Mouse (Mus musculus) ovary, postnatal 36 days (tissue): ENCODE data around the gene Ncmap.

Source experiments
- DNase-seq: peaks from one replicate; pipeline ENCODE4 v3.0.0; 2022; ENCODE audit warnings: low spot score, mixed read lengths

The Ncmap gene

DNA sequence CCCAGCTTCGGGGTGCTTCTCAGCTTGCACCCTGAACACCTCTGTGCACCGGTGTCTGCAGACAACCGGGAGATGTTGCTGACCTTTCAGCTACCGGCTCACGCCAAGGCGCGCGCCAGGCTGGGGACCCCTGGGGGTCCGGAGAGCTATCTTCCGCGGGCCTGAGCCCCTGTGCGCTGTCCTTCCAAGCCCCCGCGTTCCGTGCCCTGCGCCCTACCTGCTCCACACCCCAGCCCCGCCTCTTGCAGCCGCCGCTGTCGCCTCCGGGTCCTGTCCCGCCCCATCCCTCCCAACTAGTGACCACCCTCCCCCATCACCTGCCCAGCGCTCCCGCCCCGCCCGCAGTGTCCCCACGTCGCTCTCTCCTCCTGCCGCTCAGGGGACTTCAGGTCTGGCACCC is at the start of gene Ncmap:
Gene Ncmap, minus strand, starts transcription at position 237 of the 400 bp plus-strand sequence.
- no peak for DNase-seq

DNA sequence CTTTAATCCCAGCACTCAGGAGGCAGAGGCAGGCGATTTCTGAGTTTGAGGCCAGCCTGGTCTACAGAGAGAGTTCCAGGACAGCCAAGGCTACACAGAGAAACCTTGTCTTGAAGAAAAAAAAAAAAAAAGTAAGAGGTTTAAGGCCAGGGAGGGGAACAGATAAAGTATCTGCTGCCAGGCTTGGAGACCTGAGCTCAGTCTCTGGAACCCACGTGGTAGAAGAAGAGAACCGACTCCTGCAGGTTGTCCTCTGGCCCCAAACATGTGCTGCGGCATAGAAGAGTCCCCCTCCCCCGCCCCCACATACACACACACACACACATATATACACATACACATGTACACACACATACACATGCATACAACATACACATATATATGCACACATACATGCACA is 44.4 kb upstream of the Ncmap start:
- no peak for DNase-seq

DNA sequence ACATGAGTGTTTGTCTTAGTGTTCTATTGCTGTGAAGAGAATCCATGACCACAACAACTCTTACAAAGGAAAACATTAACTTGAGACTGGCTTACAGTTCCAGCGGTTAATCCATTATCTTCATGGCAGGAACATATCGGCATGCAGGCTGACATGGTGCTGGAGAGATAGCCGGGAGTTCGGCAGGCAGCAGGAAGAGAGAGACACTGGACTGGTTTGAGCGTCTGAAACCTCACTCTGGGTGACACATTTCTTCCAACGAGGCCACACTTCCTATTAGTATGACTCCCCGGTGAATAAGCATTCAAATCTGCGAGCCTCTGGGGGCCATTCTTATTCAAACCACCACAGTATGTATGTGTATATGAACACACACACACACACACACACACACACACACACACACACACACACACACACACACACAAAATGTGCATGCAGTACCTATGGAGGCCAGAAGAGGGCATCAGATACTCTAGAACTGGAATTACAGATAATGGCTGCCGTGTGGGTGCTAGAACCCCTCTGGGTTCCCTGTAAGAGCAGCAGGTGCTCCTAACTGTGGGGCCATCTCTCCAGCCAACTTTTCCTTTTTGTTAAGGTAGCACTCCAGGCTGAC is 42.0 kb upstream of the Ncmap start:
- DNase-seq: no peak

DNA sequence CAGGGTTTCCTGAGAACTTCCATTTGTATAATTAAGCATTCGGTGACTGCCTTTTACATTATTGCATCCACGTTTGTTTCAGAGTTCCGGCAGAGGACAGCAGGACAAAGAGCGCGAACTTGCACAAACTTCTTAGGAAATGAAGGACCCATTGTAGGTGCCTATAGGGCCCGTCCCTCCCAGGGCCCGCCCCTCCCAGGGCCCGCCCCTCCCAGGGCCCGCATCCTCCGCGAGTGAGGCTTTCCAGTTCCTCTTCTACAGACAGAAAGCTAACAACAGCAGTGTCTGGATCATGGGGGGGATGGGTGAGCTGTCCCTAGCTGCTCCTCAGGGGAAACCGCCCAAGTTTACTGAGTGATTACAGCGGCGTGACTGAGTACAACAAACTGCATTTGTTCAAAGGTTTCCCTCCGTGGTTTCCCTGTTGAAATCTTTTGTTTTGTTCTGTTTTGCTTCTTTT is 41.2 kb upstream of the Ncmap start:
- DNase-seq: peak; percentile 52

DNA sequence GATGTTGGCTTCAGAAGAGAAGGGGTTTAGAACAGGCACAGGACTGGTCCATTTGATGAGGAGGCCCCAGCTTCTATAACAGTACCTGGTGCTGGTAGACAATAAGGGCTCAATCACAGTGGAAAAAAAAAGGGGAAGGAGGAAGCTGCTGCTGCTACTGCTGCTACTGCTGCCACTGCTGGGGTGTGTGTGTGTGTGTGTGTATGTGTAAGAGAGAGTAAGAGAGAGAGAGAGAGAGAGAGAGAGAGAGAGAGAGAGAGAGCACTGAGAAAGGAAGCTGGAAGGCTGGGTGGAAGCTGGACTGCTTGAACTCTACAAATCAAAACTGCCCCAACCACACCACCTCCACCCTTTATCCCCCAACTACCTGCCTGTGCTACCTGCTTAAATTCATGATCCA is 39.9 kb upstream of the Ncmap start:
- no peak for DNase-seq

DNA sequence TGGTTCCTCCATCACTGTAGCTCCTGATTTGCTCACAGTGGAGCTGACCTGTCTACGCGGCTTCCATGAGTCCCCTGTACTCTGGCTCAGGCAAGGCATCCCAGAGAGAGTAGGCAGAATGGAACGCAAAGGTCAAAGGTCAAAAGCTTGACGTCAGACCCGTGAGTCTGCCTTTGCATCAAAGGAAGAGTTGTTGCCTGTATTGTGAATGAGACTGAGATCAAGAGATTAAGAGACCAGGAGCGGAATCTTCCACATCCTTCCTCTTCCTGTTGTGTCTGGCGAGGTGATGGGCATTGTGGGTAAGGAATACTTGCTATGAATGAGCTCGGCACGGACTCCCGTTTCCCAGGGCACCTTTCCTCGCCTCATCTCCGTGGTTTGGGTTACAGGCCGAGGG is 38.3 kb upstream of the Ncmap start:
- DNase-seq: no peak

DNA sequence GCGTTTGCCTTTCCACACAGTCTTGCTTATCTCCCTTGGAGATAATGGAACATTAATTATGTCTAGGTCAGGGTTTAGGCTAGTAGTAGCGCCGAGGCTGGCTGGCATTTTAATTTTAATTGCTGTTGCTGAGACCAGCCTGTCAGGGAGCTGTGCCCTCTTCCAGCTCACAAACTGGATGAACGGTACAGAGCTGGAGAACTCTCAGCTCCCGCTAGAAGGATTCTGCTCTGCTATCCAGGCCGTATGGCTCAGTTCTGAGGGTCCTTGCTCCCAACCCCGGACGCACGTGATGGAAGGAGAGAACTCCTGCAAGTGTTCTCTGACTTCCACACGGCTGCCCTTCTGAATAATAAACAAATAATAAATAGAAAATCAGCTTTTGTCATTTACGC is 36.4 kb upstream of the Ncmap start:
- no peak for DNase-seq

DNA sequence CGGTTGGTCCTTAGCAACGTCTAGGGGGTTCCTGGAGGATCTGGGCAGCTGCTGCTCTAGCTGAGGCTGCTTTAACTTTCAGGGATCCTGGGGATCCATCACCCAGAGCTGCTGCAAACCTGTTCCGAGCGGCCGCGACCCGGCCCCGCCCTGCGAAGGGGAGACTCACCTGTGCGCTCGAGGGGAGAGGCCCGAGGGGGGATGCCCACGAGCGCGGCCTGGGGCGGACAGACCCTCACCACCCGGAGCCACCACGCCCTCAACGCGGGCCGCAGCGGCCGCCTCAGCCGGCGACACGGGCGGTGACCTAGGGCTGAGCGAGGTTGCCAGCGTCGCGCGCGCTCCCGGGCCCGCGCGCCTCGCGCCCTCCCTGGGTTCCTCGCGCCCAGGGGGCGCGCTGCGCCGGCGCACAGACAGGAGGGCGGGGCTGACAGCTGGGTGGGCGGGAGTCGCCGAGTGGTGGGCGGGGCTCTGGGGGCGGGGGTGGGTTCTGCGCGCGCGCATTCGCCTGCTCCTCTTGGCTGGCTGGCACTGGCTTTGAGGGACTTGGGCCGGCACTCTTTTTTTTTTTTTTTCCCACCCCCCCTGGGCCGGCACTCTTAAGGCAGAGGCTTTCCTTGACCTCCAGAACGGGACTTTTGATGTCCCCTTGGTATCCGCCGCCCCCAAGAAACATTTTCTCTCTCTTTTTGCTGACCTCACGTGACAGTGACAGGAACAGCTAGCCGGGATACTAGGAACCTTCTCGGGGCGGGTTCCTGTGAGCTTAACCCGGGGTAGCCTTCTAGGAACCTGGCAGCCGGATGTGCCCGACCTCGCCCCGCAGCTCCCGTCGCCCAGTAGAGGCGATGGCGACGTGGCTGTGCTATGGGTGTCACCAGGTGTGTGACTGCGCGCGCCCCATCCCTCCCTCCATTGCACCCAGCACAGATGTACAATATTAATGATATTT is 35.7 kb upstream of the Ncmap start, which contains the start of gene Rcan3:
Gene Rcan3, minus strand, starts transcription at position 411 of the 952 bp plus-strand sequence.
- DNase-seq: peak; percentile 82

DNA sequence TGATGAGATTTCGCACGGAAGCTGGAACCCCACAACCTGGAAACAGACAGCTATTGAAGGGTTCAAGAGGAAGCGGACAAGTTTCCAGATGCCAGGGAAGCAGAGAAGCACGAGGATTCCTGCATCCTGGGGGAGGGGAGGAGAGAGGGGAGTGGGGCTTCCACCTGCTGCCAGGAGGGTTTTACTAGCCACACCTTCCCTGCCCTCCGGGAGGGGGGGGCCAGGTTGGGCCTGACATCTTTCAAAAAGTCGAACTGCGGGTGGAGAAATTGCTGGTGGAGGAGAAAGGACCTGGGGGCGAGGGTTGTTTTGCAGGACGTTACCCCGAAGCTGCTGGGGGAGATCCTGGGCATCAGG is 35.0 kb upstream of the Ncmap start:
- DNase-seq: no peak

DNA sequence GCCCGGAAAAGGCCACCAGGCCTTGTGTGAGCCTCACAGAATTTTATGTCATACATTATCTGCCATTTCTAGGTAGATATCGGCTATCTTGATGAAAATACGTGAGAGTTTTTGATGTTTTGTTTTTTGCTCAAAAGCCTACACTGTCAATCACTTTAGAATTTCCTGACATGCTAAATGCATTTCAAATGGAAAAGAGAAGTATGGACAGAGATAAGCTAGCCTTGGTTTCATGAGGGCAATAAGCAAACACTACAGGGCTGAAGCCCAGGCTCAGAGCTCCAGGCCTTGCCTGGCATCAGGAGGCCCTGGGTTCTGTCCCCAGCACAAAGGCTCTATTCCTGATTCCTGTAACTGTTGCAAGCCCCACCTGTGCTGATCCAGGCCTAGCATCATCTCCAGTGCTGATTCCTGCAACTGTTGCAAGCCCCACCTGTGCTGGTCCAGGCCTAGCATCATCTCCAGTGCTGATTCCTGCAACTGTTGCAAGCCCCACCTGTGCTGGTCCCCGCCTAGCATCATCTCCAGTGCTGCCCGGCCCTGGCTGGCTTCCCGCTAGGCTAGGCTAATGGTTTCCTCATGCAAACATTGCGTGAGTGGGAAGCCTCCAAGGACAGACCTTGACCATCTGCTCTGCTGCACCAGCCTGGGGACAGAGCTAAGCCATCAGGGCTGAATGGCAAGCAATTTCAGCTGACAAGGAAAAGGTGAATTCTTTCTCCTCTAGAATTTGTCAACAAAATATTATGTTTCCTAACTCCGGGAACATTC is 32.1 kb upstream of the Ncmap start:
- no peak for DNase-seq

DNA sequence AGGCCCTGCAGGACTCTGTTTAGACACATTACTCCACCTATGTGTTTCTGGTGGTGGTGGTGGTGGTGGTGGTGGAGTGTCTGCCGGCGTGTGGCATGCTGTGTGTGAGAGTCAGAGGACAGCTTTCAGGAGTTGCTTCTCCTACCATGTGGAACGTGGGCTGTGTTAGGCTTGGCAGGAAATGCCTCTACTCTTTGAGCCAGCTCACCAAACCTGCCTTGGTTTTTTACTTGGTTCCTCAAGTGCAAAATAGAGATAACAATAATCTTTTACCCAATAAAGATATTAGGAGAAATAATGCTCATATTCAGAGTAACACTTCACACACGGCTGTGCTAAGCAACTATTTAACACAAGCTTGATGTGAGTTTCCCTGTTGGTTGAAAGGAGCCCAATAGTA is 31.4 kb upstream of the Ncmap start:
- DNase-seq: no peak

DNA sequence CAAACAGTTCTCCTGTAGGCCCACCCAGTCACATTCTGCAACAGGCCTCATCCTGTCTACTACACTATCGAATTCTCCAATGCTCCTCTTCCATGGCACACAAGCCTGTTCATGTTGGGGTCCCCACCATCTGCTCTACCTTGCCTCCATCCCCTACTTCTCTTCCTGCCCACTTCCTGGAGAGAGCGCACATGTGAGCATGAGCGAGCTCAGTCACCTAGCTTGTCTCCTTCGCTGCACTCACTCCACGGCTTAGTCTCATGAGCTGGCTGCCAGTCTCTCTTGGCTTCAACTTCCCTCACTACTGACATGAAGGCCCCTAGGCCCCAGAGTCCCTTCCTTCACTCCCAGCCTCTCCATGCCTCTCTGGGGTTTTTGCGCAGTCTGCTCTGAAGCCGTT is 28.6 kb upstream of the Ncmap start:
- no peak for DNase-seq

DNA sequence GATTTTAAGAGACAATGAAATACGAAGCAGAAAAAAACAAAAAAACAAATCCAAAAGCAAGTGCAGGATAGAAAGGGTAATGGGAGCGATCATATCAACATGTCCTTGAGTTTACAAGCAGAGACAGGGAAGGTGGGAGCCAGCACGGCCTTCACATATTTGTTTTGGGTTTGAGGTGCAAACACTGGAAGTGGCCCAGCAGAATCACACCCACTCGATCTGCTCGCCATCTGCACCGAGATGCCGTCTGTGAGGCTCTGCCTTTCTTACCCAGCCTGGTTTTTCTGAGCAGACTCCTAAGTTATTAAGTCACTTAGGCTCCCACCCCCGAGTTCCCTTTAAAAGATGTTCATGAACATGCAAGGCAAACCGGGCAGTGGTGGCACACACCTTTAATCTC is 27.6 kb upstream of the Ncmap start:
- peak; percentile 28 for DNase-seq

DNA sequence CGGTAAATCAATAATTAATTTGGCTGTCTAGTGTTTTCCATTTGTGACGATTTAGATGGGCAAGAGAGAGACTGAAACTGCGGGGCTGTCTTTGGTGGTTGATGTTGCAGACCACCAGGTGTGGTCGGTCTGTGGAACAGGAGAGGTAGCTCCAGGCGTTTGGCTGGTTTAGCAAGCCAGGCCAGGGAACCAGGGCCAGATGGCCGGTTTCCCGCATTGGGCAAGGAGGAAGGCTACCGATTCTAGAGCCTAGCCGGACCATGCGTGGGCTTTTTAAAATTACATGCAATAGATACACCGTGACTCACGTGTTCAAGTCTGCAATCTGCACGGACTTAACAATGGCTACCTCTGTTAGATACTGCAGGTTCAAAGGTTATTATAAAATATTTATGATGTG is 22.9 kb upstream of the Ncmap start:
- DNase-seq: no peak

DNA sequence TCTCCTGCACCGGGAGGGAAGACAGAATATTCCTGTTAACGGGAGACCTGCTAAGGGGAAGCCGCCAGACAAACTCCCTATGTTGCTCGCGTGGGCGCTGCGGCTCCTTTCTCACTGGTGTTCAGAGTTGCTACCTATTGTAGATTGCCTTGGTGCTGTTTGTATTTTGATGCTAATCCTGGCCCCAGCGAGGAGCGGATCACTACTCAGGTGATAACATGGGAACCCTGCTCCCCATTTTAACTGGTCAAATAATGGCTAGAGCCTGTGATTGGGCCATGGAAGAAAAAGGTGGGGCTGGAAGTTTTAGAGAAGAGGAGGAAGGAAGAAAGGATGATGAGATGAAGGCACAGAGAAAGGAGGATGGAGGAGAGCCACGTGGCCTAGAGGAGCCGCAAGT is 22.4 kb upstream of the Ncmap start:
- no peak for DNase-seq

DNA sequence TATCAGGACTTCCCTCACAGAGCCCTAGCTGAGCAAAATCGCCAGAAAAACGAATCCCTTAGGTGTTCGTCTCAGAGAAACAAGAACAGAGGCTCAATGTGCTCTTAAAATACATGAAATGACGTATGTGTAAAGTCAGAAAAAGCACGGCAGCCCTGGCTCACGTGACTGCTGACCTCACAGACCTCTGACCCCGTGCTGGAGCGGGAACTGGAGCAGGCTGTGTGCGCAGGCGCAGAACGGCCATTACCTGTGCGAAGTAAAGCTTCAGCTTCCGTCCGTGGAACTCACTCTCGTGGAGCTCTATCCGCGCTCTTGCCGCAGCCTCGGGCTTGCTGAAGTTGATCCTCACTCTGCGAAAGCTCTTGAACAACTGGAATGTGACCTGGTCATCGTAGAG is 22.0 kb upstream of the Ncmap start:
- no peak for DNase-seq

DNA sequence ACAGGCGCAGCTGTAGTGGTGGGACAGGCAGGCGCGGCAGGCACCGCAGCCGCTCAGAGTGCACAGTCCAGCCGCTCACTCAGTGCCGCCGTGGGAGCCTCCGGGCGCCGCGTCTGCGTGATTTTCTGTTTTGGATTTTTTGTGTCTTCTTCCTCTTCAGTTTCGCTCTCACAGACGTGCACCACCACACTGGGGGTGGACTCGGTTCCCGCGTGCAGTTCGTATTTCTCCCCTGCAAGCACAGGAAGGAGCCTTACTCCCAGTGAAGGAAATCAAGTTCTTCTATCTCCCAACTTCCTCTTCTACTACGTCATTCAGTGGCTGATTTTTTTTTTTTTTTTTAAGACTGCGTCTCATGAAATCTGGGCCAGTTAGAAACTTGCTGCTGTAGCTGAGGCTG is 18.3 kb upstream of the Ncmap start:
- no peak for DNase-seq

DNA sequence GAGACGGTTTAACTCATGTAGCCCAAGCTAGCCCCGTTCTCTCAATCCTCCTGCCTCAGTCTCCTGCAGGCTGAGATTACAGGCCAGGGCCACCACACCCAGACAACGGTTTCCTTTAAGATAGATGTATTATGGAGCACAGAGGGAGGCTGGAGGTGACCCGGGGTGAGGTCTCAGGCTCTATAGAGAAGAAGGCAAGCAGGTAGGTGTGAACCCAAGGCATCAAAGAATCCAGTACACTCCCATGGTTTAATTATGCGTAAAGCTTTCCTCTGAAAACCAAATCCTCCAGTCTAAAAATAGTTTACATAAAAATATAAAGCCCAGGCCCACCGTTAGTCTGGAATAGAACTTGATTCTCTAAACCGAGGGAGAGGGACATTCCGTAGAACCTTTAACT is 15.5 kb upstream of the Ncmap start:
- DNase-seq: no peak

DNA sequence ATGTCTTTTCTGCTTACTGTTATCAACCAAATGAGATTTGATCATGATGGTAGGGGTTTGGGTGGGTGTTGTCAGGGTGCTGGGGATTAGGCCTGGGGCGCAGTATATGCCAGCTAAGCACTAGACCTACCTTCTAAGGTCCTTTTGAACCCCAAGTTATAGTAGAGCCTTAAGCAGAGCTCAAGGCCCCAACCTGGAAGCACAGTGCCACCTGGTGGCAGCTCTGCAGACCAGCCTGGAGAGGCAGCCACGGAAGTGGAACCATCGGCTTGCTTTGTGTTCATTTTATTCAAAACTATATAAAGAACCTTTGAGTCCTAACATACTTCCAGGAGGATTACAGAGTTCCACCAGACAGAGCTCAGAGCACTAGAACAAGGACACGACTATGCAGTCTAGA is 13.6 kb upstream of the Ncmap start:
- peak; percentile 59 for DNase-seq

DNA sequence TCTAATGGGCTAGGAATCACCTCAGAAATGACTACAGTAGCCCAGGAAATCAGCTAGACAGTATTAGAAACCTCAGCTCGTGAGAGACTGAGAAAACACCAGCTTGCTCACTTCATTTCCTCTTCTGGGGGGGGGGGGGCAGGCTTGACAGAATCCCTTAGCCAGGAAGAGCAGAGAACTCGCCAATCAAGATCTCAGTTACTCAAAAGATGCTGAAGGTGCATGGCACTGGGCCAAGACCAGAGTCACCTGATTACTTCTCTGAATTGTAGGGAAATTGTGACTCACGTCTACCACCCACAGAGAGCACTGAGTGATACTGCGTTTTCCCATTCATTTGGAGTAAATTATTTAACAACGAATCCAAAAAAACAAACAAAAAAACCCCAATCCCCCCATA is 8.2 kb upstream of the Ncmap start:
- DNase-seq: no peak

DNA sequence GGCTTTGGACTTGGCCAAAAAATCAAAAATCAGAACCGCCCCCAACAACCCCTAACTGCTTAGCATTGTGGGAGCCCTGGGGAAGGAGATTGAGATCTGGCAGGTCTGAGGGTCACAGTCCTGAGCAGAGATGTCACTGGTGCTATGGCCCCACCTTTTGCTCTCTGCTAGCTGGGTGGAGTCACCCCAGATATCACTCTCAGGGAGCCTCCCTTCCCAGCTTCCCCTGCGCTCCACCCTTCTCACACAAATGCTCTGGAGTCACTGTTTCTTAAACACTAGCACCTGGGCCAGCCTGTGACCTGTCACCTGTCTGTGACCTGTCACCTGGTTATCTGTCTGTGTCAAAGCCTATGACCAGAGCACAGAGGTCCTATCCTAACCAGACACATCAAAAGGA is 6.9 kb upstream of the Ncmap start:
- DNase-seq: no peak

DNA sequence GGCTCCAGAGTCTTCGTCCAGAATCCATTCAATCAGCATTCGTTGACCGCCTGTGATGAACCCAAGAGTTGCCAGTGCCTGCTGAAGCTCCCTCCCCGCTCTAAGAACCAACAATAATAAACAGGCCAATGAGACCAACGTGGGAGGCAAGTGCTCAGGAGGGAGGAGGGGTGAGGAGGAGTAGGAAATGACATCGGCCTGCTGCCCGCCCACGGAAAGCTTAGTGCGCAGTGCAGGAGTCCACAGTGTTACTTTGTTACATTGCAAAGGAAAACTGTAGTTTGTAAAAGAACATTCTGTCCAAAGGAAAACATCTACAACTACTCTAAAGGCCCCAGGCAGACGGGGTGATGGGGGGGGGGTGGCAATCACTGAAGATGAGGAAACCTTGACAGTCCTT is 6.0 kb upstream of the Ncmap start:
- no peak for DNase-seq

DNA sequence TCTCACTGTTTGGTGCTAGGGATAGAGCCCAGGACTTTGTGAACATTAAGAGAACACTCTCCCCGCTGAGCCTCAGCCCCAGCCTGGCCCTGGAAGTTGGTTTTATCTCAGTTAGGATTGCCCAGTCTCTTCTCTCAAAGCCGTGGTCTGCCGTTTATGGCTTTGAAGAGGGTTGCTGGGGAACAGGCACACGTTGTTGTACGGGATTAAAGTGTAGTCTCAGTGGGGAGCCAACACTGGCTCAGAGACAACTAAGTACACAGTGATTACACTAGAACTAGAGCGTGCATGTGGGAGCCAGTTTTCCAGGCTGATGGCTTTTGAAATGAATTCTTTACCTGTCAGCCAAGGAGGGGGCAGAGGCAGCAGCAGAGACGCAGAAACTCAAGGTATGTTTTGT is 3.9 kb upstream of the Ncmap start:
- no peak for DNase-seq
